Mouse (Mus musculus) thymus, adult 2 months (tissue): ENCODE measurements around the gene Tmem59l.

Source experiments
- CTCF ChIP-seq: fragments of 200-500 bp; IDR thresholded peaks from 2 replicates; pipeline ENCODE4 v1.5.1; 2012; ENCODE audit warnings: mild to moderate bottlenecking, control low read depth, low read length, moderate library complexity, borderline replicate concordance; ENCODE audit not compliant: control insufficient read depth, poor library complexity, insufficient read depth; ENCODE audit errors: extremely low read depth
- POLR2A ChIP-seq: fragments of 200-500 bp; IDR thresholded peaks from 2 replicates; pipeline ENCODE4 v1.6.1; 2012; ENCODE audit warnings: mild to moderate bottlenecking, low read length, control low read depth, moderate library complexity; ENCODE audit not compliant: control insufficient read depth, poor library complexity, insufficient read depth; ENCODE audit errors: extremely low read depth

DNA sequence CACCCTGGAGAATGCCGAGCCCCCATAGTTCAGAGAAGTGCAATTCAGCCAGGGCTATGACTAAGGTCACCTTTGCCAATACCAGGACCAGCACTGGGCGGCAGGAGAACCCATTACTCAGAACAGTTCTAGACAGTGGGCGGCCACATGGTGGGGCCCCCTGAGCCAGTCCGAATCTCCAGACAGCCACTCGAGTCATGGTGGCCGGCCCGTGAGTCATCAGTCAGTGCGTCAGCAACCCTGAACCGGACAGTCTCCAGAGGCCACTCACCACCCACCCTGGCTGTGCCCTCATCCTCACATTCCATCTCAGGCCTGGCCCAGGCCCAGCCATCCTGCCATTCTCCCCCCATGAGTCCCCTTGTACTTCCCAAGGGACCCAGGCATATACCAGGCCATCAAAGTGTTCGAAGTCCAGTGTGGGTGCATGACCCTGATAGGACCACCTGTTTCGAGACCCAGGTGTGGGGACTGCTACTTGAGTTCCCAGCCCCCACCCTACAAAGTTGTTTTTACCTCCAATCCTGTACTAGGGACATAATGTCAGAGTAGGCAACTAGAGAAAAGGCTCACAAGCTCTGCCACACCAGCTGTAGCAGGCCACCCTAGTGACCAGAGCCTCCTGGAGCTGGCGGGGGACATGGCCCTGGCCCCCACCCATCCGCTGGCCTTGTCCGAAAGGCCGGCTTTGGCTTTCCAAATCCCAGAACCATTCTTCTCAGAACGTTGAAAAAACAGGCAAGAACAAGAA is 25.2 kb downstream of the Tmem59l start:
- TF ChIP-seq CTCF = no peak
- no peak for TF ChIP-seq POLR2A
